Mouse (Mus musculus) bone marrow, adult 2 months (tissue): Measurements from ENCODE around the gene Taf10.

Experiments
- CTCF ChIP-seq: fragments of 200-500 bp; IDR thresholded peaks from 2 replicates; pipeline ENCODE4 v1.5.1; 2011; ENCODE audit warnings: low read length, control low read depth; ENCODE audit not compliant: control insufficient read depth, insufficient read depth
- POLR2A ChIP-seq: fragments of 200-500 bp; IDR thresholded peaks from 2 replicates; pipeline ENCODE4 v1.6.1; 2011; ENCODE audit warnings: low read depth, mild to moderate bottlenecking, control low read depth, low read length, borderline replicate concordance; ENCODE audit not compliant: control insufficient read depth

- TF ChIP-seq CTCF (no peak), POLR2A (no peak)
Observed at GRCm38 (mm10) chr7:105767729-105768165, 23.6 kb upstream of the Taf10 start.
